Mouse (Mus musculus) E14TG2a.4 (cell line): ENCODE measurements around the gene Cnot6.
A peak's percentile ranks its signal among the peaks of the same experiment; 100 is the strongest.

ENCODE experiments used
- CTCF ChIP-seq: conservative IDR thresholded peaks from 2 replicates; pipeline ENCODE4 v1.5.1; 2014; ENCODE audit warnings: low read length
- NANOG ChIP-seq: IDR thresholded peaks from 2 replicates; pipeline ENCODE4 v1.6.1; 2014; ENCODE audit warnings: borderline replicate concordance, low read length, mixed read lengths
- POU5F1 ChIP-seq: IDR thresholded peaks from 2 replicates; pipeline ENCODE4 v1.6.1; 2014; ENCODE audit warnings: low read length, borderline replicate concordance

DNA sequence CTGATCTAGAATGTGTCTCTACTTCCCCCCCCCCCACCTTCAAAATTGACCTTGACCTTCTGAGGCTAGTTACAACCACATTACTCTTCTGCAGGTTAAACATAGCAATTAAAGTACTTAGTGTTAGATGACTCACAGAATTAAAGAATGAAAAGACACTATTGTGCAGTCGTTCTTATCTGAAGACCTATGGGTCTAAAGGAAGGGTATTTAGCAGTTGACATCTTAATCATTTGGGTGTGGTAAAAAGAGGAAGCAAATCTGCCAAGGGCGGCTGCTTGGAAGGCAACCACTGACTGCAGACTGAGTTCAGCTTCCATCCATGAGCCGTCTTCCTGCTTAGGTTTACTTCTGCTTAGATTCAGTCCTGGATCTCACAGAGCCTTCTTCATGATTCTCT, 27.3 kb upstream of the Cnot6 start:
- TF ChIP-seq CTCF, result no peak
- TF ChIP-seq NANOG, result peak; percentile 93
- no peak for TF ChIP-seq POU5F1
